Mouse (Mus musculus): Measurements from ENCODE around the gene Cacna2d3.

GRCm38 (mm10) chr14:29243516-29243915 is 478.1 kb downstream of the Cacna2d3 start:
- TF ChIP-seq CTCF (IDR thresholded peaks at IDR 0.05; ENCODE audit: low read depth) (no peak), EP300 (IDR thresholded peaks at IDR 0.05; ENCODE audit: low read depth) (no peak)

Data from heart, postnatal 0 days (tissue).